Mouse (Mus musculus): ENCODE results near the gene Spata6. TPM values are rescaled to one million over a fixed set of nuclear protein-coding genes. Genes with fewer than 3 reads are reported as not detected.

The Spata6 gene
- polyA plus RNA-seq, 1 experiment from 2014 or later: 11.0 TPM

DNA sequence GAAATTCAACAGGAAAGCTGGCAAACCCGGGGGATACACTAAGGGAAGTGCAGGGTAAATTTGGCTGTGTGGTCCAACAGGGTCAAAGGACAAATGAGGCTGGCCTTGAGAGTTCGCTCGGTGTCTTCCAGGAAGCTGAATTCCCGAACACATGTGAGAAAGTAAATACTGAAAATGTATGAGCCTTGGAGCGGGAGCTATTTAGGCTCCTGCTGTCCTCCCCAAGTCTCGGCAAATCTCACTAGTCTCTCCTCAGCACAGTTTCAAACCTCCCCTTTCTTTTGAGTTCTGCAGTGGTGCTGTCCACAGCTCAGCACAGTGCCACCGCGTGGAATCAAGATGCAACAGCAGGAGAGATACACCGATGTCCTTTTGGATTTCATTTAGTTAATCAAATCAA, 32.8 kb upstream of the Spata6 start:
- peak overlapping the region; percentile 12; the same call in 1 of the 2 replicates for H3K4me2 ChIP-seq (ENCODE audit: low read length)
- H3K9ac ChIP-seq (ENCODE audit: low read length): no peak overlapping the region
- H3K4me3 ChIP-seq (ENCODE audit: low read depth, low read length): no peak overlapping the region
- H3K27me3 ChIP-seq (replicated peaks; ENCODE audit: control insufficient read depth, insufficient read depth, low read length): peaks cover 11% of the 10 kb centered on the region
- no peaks in the 10 kb centered on the region for H3K36me3 ChIP-seq (ENCODE audit: control insufficient read depth, insufficient read depth, low read length)
- WGBS: 4% methylated on average over 9 of the region's 9 CpGs
- peak; percentile 86 for DNase-seq (ENCODE audit: low spot score)
- no peaks in the 10 kb centered on the region for H3K9me3 ChIP-seq (replicated peaks; ENCODE audit: control insufficient read depth, low read length)
- H3K4me1 ChIP-seq (ENCODE audit: control insufficient read depth, insufficient read depth, low read length): peaks cover 18% of the 10 kb centered on the region
- no peak overlapping the region for H3K27ac ChIP-seq (ENCODE audit: low read depth, low read length)
- peak; percentile 57 for ATAC-seq

DNA sequence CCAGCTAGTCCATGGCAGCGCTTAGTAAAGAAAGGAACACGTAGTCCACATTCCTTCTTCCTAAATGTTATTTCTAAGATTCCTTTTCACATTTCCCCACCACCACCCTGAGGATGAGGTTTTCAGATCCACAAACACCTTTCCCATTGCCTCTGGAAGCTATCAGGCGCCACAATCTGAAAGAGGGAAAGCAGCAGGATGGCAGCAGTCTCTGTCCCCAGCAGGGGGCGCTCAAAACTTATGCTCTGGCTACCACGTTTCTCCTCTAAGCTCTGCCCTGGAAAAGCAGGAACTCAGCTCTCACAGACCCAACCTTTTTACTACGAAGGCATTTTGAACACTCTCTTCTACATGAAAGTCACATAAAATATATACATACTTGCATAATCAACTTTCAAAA, 32.2 kb upstream of the Spata6 start:
- Histone ChIP-seq H3K27ac (ENCODE audit: low read depth, low read length) (no peak overlapping the region), H3K9ac (ENCODE audit: low read length) (no peak overlapping the region), H3K27me3 (replicated peaks; ENCODE audit: control insufficient read depth, insufficient read depth, low read length) (peaks cover 11% of the 10 kb centered on the region), H3K4me2 (ENCODE audit: low read length) (peak overlapping the region; percentile 3; the same call in 1 of the 2 replicates), H3K36me3 (ENCODE audit: control insufficient read depth, insufficient read depth, low read length) (no peaks in the 10 kb centered on the region), H3K9me3 (replicated peaks; ENCODE audit: control insufficient read depth, low read length) (no peaks in the 10 kb centered on the region), H3K4me3 (ENCODE audit: low read depth, low read length) (no peak overlapping the region), H3K4me1 (ENCODE audit: control insufficient read depth, insufficient read depth, low read length) (peaks cover 18% of the 10 kb centered on the region)
- ATAC-seq (0 out of 2 replicates have a peak, but pooled peaks have one; percentile 21), DNase-seq (ENCODE audit: low spot score) (peak; percentile 86)
- WGBS: 22% methylated on average over 6 of the region's 6 CpGs

DNA sequence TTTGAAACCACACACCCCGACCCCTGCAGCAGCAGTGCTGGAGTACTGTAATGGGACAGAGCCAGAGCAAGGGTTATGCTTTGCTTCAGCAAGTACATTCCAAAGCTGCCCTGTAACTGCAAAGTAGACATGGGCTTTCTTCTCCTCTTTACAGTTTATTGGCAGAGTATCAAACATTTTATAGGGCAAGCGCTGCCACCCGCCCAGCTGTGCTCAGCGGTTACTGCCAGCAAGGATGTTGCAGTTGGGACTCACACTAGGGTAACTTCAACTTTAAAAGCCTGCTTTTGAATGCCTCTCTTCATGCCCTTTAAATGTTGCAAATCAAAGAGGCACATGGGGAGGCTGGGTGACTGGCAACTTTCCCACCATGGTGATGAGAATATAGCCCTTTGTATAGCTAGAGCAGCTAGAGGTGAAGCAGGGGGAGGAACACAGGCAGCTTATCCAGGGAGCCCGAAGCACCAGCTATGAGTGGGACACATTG, 28.7 kb upstream of the Spata6 start:
- H3K9me3 ChIP-seq (replicated peaks; ENCODE audit: control insufficient read depth, low read length): no peaks in the 10 kb centered on the region
- DNase-seq (ENCODE audit: low spot score) (peak; percentile 86), ATAC-seq (peak; percentile 71)
- no peak overlapping the region for H3K27ac ChIP-seq (ENCODE audit: low read depth, low read length)
- H3K36me3 ChIP-seq (ENCODE audit: control insufficient read depth, insufficient read depth, low read length): no peaks in the 10 kb centered on the region
- no peak overlapping the region for H3K4me3 ChIP-seq (ENCODE audit: low read depth, low read length)
- WGBS: 18% methylated on average over 5 of the region's 5 CpGs
- H3K27me3 ChIP-seq (replicated peaks; ENCODE audit: control insufficient read depth, insufficient read depth, low read length): peaks cover 16% of the 10 kb centered on the region
- no peak overlapping the region for H3K4me2 ChIP-seq (ENCODE audit: low read length)
- no peak overlapping the region for H3K9ac ChIP-seq (ENCODE audit: low read length)
- H3K4me1 ChIP-seq (ENCODE audit: control insufficient read depth, insufficient read depth, low read length): peaks cover 11% of the 10 kb centered on the region

DNA sequence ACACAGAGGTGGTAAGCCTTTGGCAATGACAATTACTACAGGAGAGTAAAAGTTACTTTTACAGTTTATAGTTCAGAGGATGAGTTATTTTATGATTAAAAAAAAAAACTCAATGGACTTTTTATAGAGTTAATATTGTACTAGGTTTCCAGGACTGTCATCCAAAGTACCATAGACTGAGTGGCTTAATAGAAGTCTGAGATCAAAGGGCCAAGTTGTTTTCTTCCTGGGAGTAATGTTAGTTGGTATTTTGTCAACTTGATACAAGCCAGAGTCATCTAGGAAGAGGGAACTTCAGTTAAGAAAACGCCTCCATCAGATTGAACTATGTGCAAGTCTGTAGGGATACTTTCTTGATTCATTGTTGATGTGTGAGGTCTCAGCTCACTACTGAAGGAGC, 18.4 kb upstream of the Spata6 start:
- Histone ChIP-seq H3K4me3 (ENCODE audit: low read depth, low read length) (no peak overlapping the region), H3K27me3 (replicated peaks; ENCODE audit: control insufficient read depth, insufficient read depth, low read length) (no peaks in the 10 kb centered on the region), H3K36me3 (ENCODE audit: control insufficient read depth, insufficient read depth, low read length) (no peaks in the 10 kb centered on the region), H3K9me3 (replicated peaks; ENCODE audit: control insufficient read depth, low read length) (no peaks in the 10 kb centered on the region), H3K4me2 (ENCODE audit: low read length) (no peak overlapping the region), H3K4me1 (ENCODE audit: control insufficient read depth, insufficient read depth, low read length) (no peaks in the 10 kb centered on the region), H3K9ac (ENCODE audit: low read length) (no peak overlapping the region), H3K27ac (ENCODE audit: low read depth, low read length) (no peak overlapping the region)
- no peak for ATAC-seq
- 78% methylated on average over 1 of the region's 1 CpGs for WGBS
- DNase-seq (ENCODE audit: low spot score): no peak

DNA sequence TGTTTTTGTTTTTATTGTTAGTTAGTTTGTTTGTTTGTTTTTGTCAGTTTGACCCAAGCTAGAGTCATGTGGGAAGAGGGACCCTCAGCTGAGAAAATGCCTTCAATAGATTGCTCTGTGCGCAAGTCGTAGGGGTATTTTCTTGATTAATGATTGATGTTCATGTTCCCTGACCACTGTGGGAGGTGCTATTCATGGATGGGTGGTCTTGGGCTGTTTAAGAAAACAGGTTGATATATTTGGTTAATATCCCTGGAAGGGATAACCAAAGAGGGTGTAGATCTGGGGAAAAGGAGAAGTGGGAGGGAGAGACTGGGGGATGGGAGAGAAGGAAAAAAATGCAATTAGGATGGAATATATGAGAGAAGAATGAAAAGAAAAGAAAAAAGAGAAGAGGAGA, 15.7 kb upstream of the Spata6 start:
- Histone ChIP-seq H3K4me2 (ENCODE audit: low read length) (no peak overlapping the region), H3K4me1 (ENCODE audit: control insufficient read depth, insufficient read depth, low read length) (no peaks in the 10 kb centered on the region), H3K9ac (ENCODE audit: low read length) (no peak overlapping the region), H3K36me3 (ENCODE audit: control insufficient read depth, insufficient read depth, low read length) (no peaks in the 10 kb centered on the region), H3K27me3 (replicated peaks; ENCODE audit: control insufficient read depth, insufficient read depth, low read length) (no peaks in the 10 kb centered on the region), H3K27ac (ENCODE audit: low read depth, low read length) (no peak overlapping the region), H3K9me3 (replicated peaks; ENCODE audit: control insufficient read depth, low read length) (no peaks in the 10 kb centered on the region), H3K4me3 (ENCODE audit: low read depth, low read length) (no peak overlapping the region)
- DNase-seq (ENCODE audit: low spot score): no peak
- no peak for ATAC-seq
- WGBS: 91% methylated on average over 2 of the region's 2 CpGs

DNA sequence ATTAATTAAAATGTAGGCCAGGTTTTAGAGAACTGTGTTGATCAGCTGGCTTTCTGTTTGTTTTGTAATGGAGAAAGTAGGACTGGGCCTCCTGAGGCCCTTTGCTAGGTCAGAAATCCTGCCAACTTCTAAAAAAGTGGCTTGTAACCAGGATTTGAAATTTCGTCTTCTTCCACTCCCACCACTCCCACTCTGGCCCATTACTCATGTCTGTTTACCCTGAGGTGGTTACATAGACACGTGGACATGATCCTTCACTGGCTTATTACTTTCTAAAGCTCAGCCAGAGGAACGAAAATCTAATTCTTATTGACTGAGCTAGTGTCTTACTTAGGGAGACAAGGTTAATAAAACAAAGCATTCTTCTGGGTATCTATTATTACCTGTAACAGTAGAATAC, 14.8 kb upstream of the Spata6 start:
- no peak overlapping the region for H3K27ac ChIP-seq (ENCODE audit: low read depth, low read length)
- H3K4me1 ChIP-seq (ENCODE audit: control insufficient read depth, insufficient read depth, low read length): no peaks in the 10 kb centered on the region
- WGBS: 76% methylated on average over 3 of the region's 3 CpGs
- ATAC-seq (no peak), DNase-seq (ENCODE audit: low spot score) (no peak)
- H3K36me3 ChIP-seq (ENCODE audit: control insufficient read depth, insufficient read depth, low read length): no peaks in the 10 kb centered on the region
- H3K9ac ChIP-seq (ENCODE audit: low read length): no peak overlapping the region
- no peak overlapping the region for H3K4me3 ChIP-seq (ENCODE audit: low read depth, low read length)
- no peak overlapping the region for H3K4me2 ChIP-seq (ENCODE audit: low read length)
- H3K9me3 ChIP-seq (replicated peaks; ENCODE audit: control insufficient read depth, low read length): no peaks in the 10 kb centered on the region
- no peaks in the 10 kb centered on the region for H3K27me3 ChIP-seq (replicated peaks; ENCODE audit: control insufficient read depth, insufficient read depth, low read length)

DNA sequence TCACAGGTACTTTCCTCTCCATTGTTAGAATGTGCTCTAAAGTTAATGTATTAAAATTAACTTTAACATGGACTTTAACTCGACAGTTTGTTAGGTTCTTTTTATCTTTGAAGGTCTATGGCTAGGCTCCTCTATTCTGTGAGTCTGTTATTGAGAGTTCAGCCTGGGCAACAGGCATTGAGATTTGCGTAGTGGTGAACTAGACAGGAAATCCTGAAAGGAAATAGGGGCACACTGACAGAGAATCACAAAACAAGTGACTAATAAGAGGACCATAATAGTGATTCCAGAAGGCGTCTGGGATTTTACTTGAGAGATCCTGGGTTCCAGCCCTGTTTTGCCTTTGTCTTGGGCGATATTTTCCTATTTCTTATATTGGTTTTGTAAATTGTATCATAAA, 488 bp upstream of the Spata6 start:
- DNase-seq (ENCODE audit: low spot score) (no peak), ATAC-seq (no peak)
- H3K4me1 ChIP-seq (ENCODE audit: control insufficient read depth, insufficient read depth, low read length): no peaks in the 10 kb centered on the region
- H3K27me3 ChIP-seq (replicated peaks; ENCODE audit: control insufficient read depth, insufficient read depth, low read length): no peaks in the 10 kb centered on the region
- 69% methylated on average over 4 of the region's 4 CpGs for WGBS
- H3K4me3 ChIP-seq (ENCODE audit: low read depth, low read length): peak overlapping the region; percentile 62
- H3K4me2 ChIP-seq (ENCODE audit: low read length): peak overlapping the region; percentile 75
- H3K9ac ChIP-seq (ENCODE audit: low read length): no peak overlapping the region
- no peaks in the 10 kb centered on the region for H3K36me3 ChIP-seq (ENCODE audit: control insufficient read depth, insufficient read depth, low read length)
- no peaks in the 10 kb centered on the region for H3K9me3 ChIP-seq (replicated peaks; ENCODE audit: control insufficient read depth, low read length)
- no peak overlapping the region for H3K27ac ChIP-seq (ENCODE audit: low read depth, low read length)

DNA sequence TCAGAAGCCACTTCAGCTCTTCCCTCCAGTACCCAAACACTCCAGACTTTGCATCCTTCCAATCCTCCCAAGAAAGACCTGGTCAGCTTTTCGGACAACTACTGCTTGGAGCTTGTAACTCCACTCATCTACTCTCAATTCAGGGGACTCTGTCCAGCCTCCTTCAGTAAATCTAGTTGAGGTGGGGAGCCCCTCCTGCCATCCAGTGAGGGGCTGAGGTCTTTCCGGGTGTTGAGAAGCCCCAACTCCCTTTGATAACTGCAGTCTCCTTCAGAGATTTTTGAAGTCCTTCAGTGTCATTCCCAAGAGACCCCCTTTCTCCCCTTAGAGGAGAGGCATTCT, 849 bp downstream of the Spata6 start:
- DNase-seq (ENCODE audit: low spot score) (no peak), ATAC-seq (no peak; the same call in 1 of the 2 replicates)
- H3K4me3 ChIP-seq (ENCODE audit: low read depth, low read length): peak overlapping the region; percentile 62
- H3K9ac ChIP-seq (ENCODE audit: low read length): no peak overlapping the region
- H3K36me3 ChIP-seq (ENCODE audit: control insufficient read depth, insufficient read depth, low read length): no peaks in the 10 kb centered on the region
- H3K27me3 ChIP-seq (replicated peaks; ENCODE audit: control insufficient read depth, insufficient read depth, low read length): no peaks in the 10 kb centered on the region
- H3K9me3 ChIP-seq (replicated peaks; ENCODE audit: control insufficient read depth, low read length): no peaks in the 10 kb centered on the region
- no peak overlapping the region for H3K27ac ChIP-seq (ENCODE audit: low read depth, low read length)
- no peaks in the 10 kb centered on the region for H3K4me1 ChIP-seq (ENCODE audit: control insufficient read depth, insufficient read depth, low read length)
- H3K4me2 ChIP-seq (ENCODE audit: low read length): peak overlapping the region; percentile 75
- WGBS: 8% methylated on average over 2 of the region's 2 CpGs

DNA sequence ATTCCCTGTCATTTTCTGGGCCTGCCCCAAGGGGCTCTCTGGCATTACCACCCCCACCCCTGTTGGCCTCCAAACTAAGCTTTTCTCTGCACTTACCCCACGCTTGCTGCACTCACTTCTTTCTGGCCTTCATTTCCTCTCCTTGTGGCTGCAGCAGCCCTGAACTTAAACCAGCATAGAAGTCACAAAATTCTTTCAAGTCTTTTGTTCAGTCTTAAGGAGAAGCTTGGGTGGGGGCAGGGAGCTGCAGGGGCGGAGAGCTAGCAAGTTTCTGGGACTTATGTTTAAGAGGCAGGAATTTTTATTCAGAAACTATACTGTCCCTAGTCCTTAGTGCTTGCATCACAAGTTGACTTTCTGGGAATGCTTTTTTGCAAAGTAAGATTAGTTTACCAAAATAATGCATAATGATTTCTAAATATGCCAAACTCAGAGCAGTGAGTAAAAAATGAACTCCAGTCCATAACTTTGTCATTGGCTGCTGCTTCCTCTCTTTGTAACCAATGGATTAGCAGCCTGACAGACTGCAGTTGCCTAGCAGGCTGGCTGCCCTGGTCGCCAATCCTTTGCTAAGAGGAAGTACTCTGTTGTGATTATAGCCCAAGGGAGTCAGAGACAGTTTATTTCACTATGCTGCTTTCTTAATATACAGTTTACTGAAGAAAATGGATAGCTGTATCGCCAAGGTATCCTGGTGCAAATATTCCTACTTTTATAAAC, 1.5 kb downstream of the Spata6 start:
- no peak overlapping the region for H3K27ac ChIP-seq (ENCODE audit: low read depth, low read length)
- WGBS: 28% methylated on average over 4 of the region's 4 CpGs

More for the DNA sequence above, 1.5 kb downstream of the Spata6 start:
- H3K36me3 ChIP-seq (ENCODE audit: control insufficient read depth, insufficient read depth, low read length): no peaks in the 10 kb centered on the region
- DNase-seq (ENCODE audit: low spot score): peak; percentile 4
- no peak overlapping the region for H3K9ac ChIP-seq (ENCODE audit: low read length)
- H3K4me1 ChIP-seq (ENCODE audit: control insufficient read depth, insufficient read depth, low read length): no peaks in the 10 kb centered on the region
- ATAC-seq: no peak
- no peaks in the 10 kb centered on the region for H3K27me3 ChIP-seq (replicated peaks; ENCODE audit: control insufficient read depth, insufficient read depth, low read length)
- H3K4me2 ChIP-seq (ENCODE audit: low read length): peak overlapping the region; percentile 75
- no peaks in the 10 kb centered on the region for H3K9me3 ChIP-seq (replicated peaks; ENCODE audit: control insufficient read depth, low read length)
- H3K4me3 ChIP-seq (ENCODE audit: low read depth, low read length): peak overlapping the region; percentile 62
